ENCODE assay signal across 8 mouse cellular contexts in genomic region chr17:84180715-84181501, GRCm38 (mm10). TPM values are rescaled to one million over a fixed set of nuclear protein-coding genes. Genes with fewer than 3 reads are reported as not detected.
DNase-seq lines count a peak whose midpoint lies in the region; ATAC-seq and TF ChIP-seq lines count a peak whose summit lies in the region.

No protein-coding gene starts in this region.

- WGBS in forebrain, embryonic 14.5 days = 54% methylated on average over 11 of the region's 11 CpGs
- WGBS in forebrain, embryonic 15.5 days = 58% methylated on average over 11 of the region's 11 CpGs
- WGBS in embryonic facial prominence, embryonic 12.5 days = 40% methylated on average over 11 of the region's 11 CpGs
- 29% methylated on average over 11 of the region's 11 CpGs for WGBS in intestine, postnatal 0 days
- WGBS in lung, embryonic 15.5 days = 33% methylated on average over 11 of the region's 11 CpGs
- 35% methylated on average over 11 of the region's 11 CpGs for WGBS in stomach, embryonic 15.5 days

- 0 out of 2 replicates have a peak, but pooled peaks cover 3% of the 10 kb centered on the region for H3K27me3 ChIP-seq in forebrain, embryonic 14.5 days (replicated peaks; ENCODE audit: control insufficient read depth, insufficient read depth, low read length)
- 0 out of 2 replicates have a peak, but pooled peaks cover 3% of the 10 kb centered on the region for H3K27me3 ChIP-seq in forebrain, embryonic 15.5 days
- H3K27me3 ChIP-seq in embryonic facial prominence, embryonic 12.5 days = no peaks in the 10 kb centered on the region
- H3K27me3 ChIP-seq in intestine, postnatal 0 days (replicated peaks; ENCODE audit: control insufficient read depth, insufficient read depth, low read length) = no peaks in the 10 kb centered on the region
- no peaks in the 10 kb centered on the region for H3K27me3 ChIP-seq in lung, embryonic 15.5 days
- no peaks in the 10 kb centered on the region for H3K27me3 ChIP-seq in stomach, embryonic 15.5 days (replicated peaks)

- H3K4me3 ChIP-seq in forebrain, embryonic 14.5 days (ENCODE audit: low read depth, low read length) = no peak overlapping the region
- no peak overlapping the region for H3K4me3 ChIP-seq in forebrain, embryonic 15.5 days
- H3K4me3 ChIP-seq in embryonic facial prominence, embryonic 12.5 days = no peak overlapping the region
- no peak overlapping the region; the same call in 1 of the 2 replicates for H3K4me3 ChIP-seq in intestine, postnatal 0 days (ENCODE audit: low read depth, low read length)
- no peak overlapping the region for H3K4me3 ChIP-seq in lung, embryonic 15.5 days
- H3K4me3 ChIP-seq in stomach, embryonic 15.5 days (replicated peaks) = no peak overlapping the region

- DNase-seq in forebrain, embryonic 14.5 days (ENCODE audit: low spot score) = no peak
- no peak for DNase-seq in left cerebral cortex, postnatal 14 days (ENCODE audit: low spot score in 2 of 2)

- peaks cover 4% of the 10 kb centered on the region; the same call in 1 of the 2 replicates for H3K4me1 ChIP-seq in forebrain, embryonic 14.5 days (ENCODE audit: control insufficient read depth, insufficient read depth, low read length)
- peaks cover 22% of the 10 kb centered on the region for H3K4me1 ChIP-seq in forebrain, embryonic 15.5 days
- peaks cover 39% of the 10 kb centered on the region for H3K4me1 ChIP-seq in embryonic facial prominence, embryonic 12.5 days
- peaks cover 22% of the 10 kb centered on the region for H3K4me1 ChIP-seq in intestine, postnatal 0 days (replicated peaks; ENCODE audit: control insufficient read depth, insufficient read depth, low read length)
- peaks cover 47% of the 10 kb centered on the region for H3K4me1 ChIP-seq in lung, embryonic 15.5 days
- peaks cover 36% of the 10 kb centered on the region for H3K4me1 ChIP-seq in stomach, embryonic 15.5 days

- no peak for TF ChIP-seq CTCF in intestine, postnatal 0 days (IDR thresholded peaks at IDR 0.05; ENCODE audit: low read depth)

- no peaks in the 10 kb centered on the region for H3K36me3 ChIP-seq in forebrain, embryonic 14.5 days (ENCODE audit: control insufficient read depth, insufficient read depth, low read length)
- no peaks in the 10 kb centered on the region for H3K36me3 ChIP-seq in forebrain, embryonic 15.5 days
- H3K36me3 ChIP-seq in embryonic facial prominence, embryonic 12.5 days = peaks cover 8% of the 10 kb centered on the region
- H3K36me3 ChIP-seq in intestine, postnatal 0 days (ENCODE audit: control insufficient read depth, insufficient read depth) = peaks cover 8% of the 10 kb centered on the region
- H3K36me3 ChIP-seq in lung, embryonic 15.5 days = no peaks in the 10 kb centered on the region; the same call in 1 of the 2 replicates
- H3K36me3 ChIP-seq in stomach, embryonic 15.5 days = no peaks in the 10 kb centered on the region

- H3K9ac ChIP-seq in forebrain, embryonic 14.5 days (ENCODE audit: low read length) = peak overlapping the region; percentile 25; the same call in 1 of the 2 replicates
- no peak overlapping the region for H3K9ac ChIP-seq in forebrain, embryonic 15.5 days (replicated peaks)
- peak overlapping the region; percentile 22; the same call in 1 of the 2 replicates for H3K9ac ChIP-seq in embryonic facial prominence, embryonic 12.5 days
- H3K9ac ChIP-seq in intestine, postnatal 0 days (ENCODE audit: low read depth, low read length) = 0 out of 2 replicates have a peak overlapping the region, but pooled peaks have one; percentile 12
- H3K9ac ChIP-seq in lung, embryonic 15.5 days = no peak overlapping the region
- H3K9ac ChIP-seq in stomach, embryonic 15.5 days = no peak overlapping the region

- no peaks in the 10 kb centered on the region for H3K9me3 ChIP-seq in forebrain, embryonic 14.5 days (replicated peaks; ENCODE audit: control insufficient read depth, low read length)
- H3K9me3 ChIP-seq in forebrain, embryonic 15.5 days = no peaks in the 10 kb centered on the region
- no peaks in the 10 kb centered on the region for H3K9me3 ChIP-seq in embryonic facial prominence, embryonic 12.5 days
- no peaks in the 10 kb centered on the region for H3K9me3 ChIP-seq in intestine, postnatal 0 days (ENCODE audit: control insufficient read depth)
- no peaks in the 10 kb centered on the region for H3K9me3 ChIP-seq in lung, embryonic 15.5 days
- no peaks in the 10 kb centered on the region for H3K9me3 ChIP-seq in stomach, embryonic 15.5 days

- no peak overlapping the region for H3K27ac ChIP-seq in forebrain, embryonic 14.5 days (ENCODE audit: low read depth, low read length)
- no peak overlapping the region for H3K27ac ChIP-seq in forebrain, embryonic 15.5 days (replicated peaks)
- peak overlapping the region; percentile 95 for H3K27ac ChIP-seq in embryonic facial prominence, embryonic 12.5 days
- peak overlapping the region; percentile 88 for H3K27ac ChIP-seq in intestine, postnatal 0 days (ENCODE audit: low read depth, low read length)
- H3K27ac ChIP-seq in lung, embryonic 15.5 days = peak overlapping the region; percentile 89
- peak overlapping the region; percentile 93 for H3K27ac ChIP-seq in stomach, embryonic 15.5 days

- H3K4me2 ChIP-seq in forebrain, embryonic 14.5 days (ENCODE audit: low read length) = no peak overlapping the region
- no peak overlapping the region for H3K4me2 ChIP-seq in forebrain, embryonic 15.5 days (replicated peaks)
- H3K4me2 ChIP-seq in embryonic facial prominence, embryonic 12.5 days (replicated peaks) = 0 out of 2 replicates have a peak overlapping the region, but pooled peaks have one; percentile 0
- H3K4me2 ChIP-seq in intestine, postnatal 0 days (replicated peaks; ENCODE audit: low read depth) = peak overlapping the region; percentile 62
- no peak overlapping the region for H3K4me2 ChIP-seq in lung, embryonic 15.5 days
- H3K4me2 ChIP-seq in stomach, embryonic 15.5 days = no peak overlapping the region

- intact Hi-C loops in left cerebral cortex, postnatal 14 days (cut with DNase I) = no loop called here

- no peak for ATAC-seq in forebrain, embryonic 14.5 days
- no peak for ATAC-seq in forebrain, embryonic 15.5 days (replicated peaks)
- peak; percentile 57 for ATAC-seq in CD4-positive, CD25-positive, alpha-beta regulatory T cell, adult 4 months
- ATAC-seq in embryonic facial prominence, embryonic 12.5 days (ENCODE audit: insufficient number of reproducible peaks, insufficient read depth, low FRiP score, low TSS enrichment) = no peak
- ATAC-seq in intestine, postnatal 0 days = peak; percentile 67
- peak; percentile 58 for ATAC-seq in lung, embryonic 15.5 days (ENCODE audit: borderline replicate concordance, extremely low read depth, low FRiP score, low TSS enrichment)
- peak; percentile 72 for ATAC-seq in stomach, embryonic 15.5 days (ENCODE audit: insufficient read depth, low FRiP score, low read depth)

RNA-seq across cellular contexts. Expression of gene Zfp36l2, which starts 6.8 kb away (rescaled TPM):
- 5.6 and 6.2 TPM in 2 replicates for polyA plus RNA-seq in forebrain, embryonic 14.5 days (2014; fragmentation: Nextera tagmentation; extraction: Ambion mirVana)
- polyA plus RNA-seq in forebrain, embryonic 15.5 days (2015; fragmentation: Nextera tagmentation; extraction: Ambion mirVana) = 4.7 and 4.9 TPM in 2 replicates
- 10 to 100 TPM; 26.9 to 79.1 TPM for polyA plus RNA-seq in CD4-positive, CD25-positive, alpha-beta regulatory T cell, adult 4 months (2017; shearing (Covaris generic))
- 24.6 and 26.3 TPM in 2 replicates for polyA plus RNA-seq in embryonic facial prominence, embryonic 12.5 days (2016; fragmentation: Nextera tagmentation; extraction: Ambion mirVana)
- polyA plus RNA-seq in intestine, postnatal 0 days (2015; fragmentation: Nextera tagmentation; extraction: Ambion mirVana) = 29.6 and 32.0 TPM in 2 replicates
- 14.8 and 15.9 TPM in 2 replicates for polyA plus RNA-seq in lung, embryonic 15.5 days (2015; fragmentation: Nextera tagmentation; extraction: Ambion mirVana)
- polyA plus RNA-seq in stomach, embryonic 15.5 days (2015; fragmentation: Nextera tagmentation; extraction: Ambion mirVana) = 24.6 and 25.7 TPM in 2 replicates
- 10 to 100 TPM; 16.6 to 26.1 TPM for total RNA-seq in left cerebral cortex, postnatal 14 days (2021)

Comparison
In these comparisons a context has a peak if more than half of its experiments do, and no peak if none do; other contexts are left out.
1. H3K9ac ChIP-seq: peak in forebrain, embryonic 14.5 days (single experiment), embryonic facial prominence, embryonic 12.5 days (single experiment) and intestine, postnatal 0 days (single experiment); none in forebrain, embryonic 15.5 days (single experiment), lung, embryonic 15.5 days (single experiment) and stomach, embryonic 15.5 days (single experiment).
2. ATAC-seq: peak in CD4-positive, CD25-positive, alpha-beta regulatory T cell, adult 4 months (single experiment), intestine, postnatal 0 days (single experiment), lung, embryonic 15.5 days (single experiment) and stomach, embryonic 15.5 days (single experiment); none in forebrain, embryonic 14.5 days (single experiment), forebrain, embryonic 15.5 days (single experiment) and embryonic facial prominence, embryonic 12.5 days (single experiment).
3. H3K27ac ChIP-seq: peak in embryonic facial prominence, embryonic 12.5 days (single experiment), intestine, postnatal 0 days (single experiment), lung, embryonic 15.5 days (single experiment) and stomach, embryonic 15.5 days (single experiment); none in forebrain, embryonic 14.5 days (single experiment) and forebrain, embryonic 15.5 days (single experiment).
4. H3K4me2 ChIP-seq: peak in embryonic facial prominence, embryonic 12.5 days (single experiment) and intestine, postnatal 0 days (single experiment); none in forebrain, embryonic 14.5 days (single experiment), forebrain, embryonic 15.5 days (single experiment), lung, embryonic 15.5 days (single experiment) and stomach, embryonic 15.5 days (single experiment).